Mouse (Mus musculus) intestine, embryonic 15.5 days (tissue): ENCODE data around the gene Sfrp2. TPM values are rescaled to one million over a fixed set of nuclear protein-coding genes. Genes with fewer than 3 reads are reported as not detected.

ENCODE experiments used
- ATAC-seq: fragments of 200-750 bp; cut with Nextera tagmentation; 2 replicates; pipeline ENCODE4 v1.8.0; 2017; ENCODE audit warnings: moderate TSS enrichment, moderate library complexity
- H3K27ac ChIP-seq: fragments of 300-500 bp; sonication (generic); 2 replicates; pipeline ENCODE4 v1.5.1; 2015; ENCODE audit warnings: mild to moderate bottlenecking, inconsistent platforms
- H3K27me3 ChIP-seq: fragments of 300-500 bp; sonication (generic); replicated peaks from 2 replicates; pipeline ENCODE4 v1.6.1; 2015; ENCODE audit warnings: inconsistent platforms
- H3K36me3 ChIP-seq: fragments of 300-500 bp; sonication (generic); 2 replicates; pipeline ENCODE4 v1.6.1; 2015; ENCODE audit warnings: inconsistent platforms
- H3K4me1 ChIP-seq: fragments of 300-500 bp; sonication (generic); replicated peaks from 2 replicates; pipeline ENCODE4 v1.6.1; 2015; ENCODE audit warnings: inconsistent platforms
- H3K4me2 ChIP-seq: fragments of 300-500 bp; sonication (generic); replicated peaks from 2 replicates; pipeline ENCODE4 v1.6.1; 2015; ENCODE audit warnings: mild to moderate bottlenecking, inconsistent platforms
- H3K4me3 ChIP-seq: fragments of 300-500 bp; sonication (generic); replicated peaks from 2 replicates; pipeline ENCODE4 v1.5.1; 2015; ENCODE audit warnings: inconsistent platforms
- H3K9ac ChIP-seq: fragments of 300-500 bp; sonication (generic); 2 replicates; pipeline ENCODE4 v1.6.1; 2015; ENCODE audit warnings: inconsistent platforms
- H3K9me3 ChIP-seq: fragments of 300-500 bp; sonication (generic); 2 replicates; pipeline ENCODE4 v1.6.1; 2016; ENCODE audit warnings: inconsistent platforms
- WGBS: fragments of 180-500 bp; shearing (Covaris S2); methylation state at CpG from one replicate; pipeline ENCODE4 v1.1.7; 2015; 5-methylcytosine and 5-hydroxymethylcytosine counted together
- polyA plus RNA-seq: library from polyadenylated mRNA; unstranded; fragments of >200 nt; fragmentation: Nextera tagmentation; extraction: Ambion mirVana; gene quantifications from 2 replicates; pipeline ENCODE4 v1.2.1, GENCODE M21; 2015

Sfrp2 gene
- polyA plus RNA-seq, 1 experiment from 2014 or later = 109 TPM

DNA sequence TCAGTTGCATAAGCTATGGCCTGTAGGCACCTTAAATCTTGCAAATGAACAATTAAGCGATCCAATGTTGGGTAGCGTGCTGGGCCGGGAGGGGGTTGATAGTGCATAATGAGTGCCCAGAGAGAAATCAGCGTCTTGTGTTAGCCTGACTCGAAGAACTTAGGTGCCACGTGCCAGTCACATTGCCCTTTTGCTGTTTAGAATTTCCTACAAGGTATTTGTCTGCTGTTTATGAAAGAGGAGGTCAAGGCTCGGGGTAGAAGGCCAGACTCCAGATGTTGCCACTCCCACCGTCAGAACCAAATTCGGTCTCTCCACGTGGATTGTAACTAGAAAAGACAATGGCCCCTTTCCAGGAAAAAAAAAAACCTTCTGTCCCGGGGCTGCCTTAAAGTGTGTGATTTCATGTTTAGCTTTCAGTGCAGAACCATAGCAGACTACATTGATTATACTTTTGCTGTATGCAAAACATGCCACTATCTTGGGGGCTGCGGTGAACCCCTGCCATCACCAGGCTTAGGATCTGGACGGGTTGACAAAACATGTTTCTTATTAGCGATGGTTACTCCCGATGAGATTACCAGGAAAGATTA lies 11.0 kb upstream of the Sfrp2 start:
- 71% methylated on average over 15 of the region's 15 CpGs for WGBS
- H3K9me3 ChIP-seq = no peaks in the 10 kb centered on the region
- ATAC-seq = no peak
- H3K4me1 ChIP-seq = no peaks in the 10 kb centered on the region
- H3K9ac ChIP-seq = no peak overlapping the region
- H3K27ac ChIP-seq = no peak overlapping the region
- H3K4me2 ChIP-seq = no peak overlapping the region
- H3K36me3 ChIP-seq = no peaks in the 10 kb centered on the region
- H3K4me3 ChIP-seq = no peak overlapping the region
- no peaks in the 10 kb centered on the region for H3K27me3 ChIP-seq

DNA sequence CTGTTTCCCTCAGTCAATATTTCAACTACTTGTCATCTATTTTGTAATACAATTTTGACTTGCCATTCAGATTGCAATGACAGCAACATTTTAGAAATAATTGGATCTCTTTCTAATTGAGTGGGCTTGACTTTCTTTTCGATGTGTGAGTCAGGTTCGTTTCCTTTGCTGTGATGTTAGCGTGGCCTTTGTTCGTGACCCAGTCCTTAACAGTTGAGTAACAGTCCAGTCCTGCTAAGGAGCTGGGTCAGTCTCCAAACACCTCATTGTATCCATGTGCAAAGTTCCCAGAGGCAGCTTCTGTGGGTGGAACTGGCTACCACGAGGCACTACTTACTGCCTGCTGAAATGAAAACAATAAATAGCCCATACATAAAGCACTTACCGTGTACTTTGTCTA lies 10.5 kb upstream of the Sfrp2 start:
- Histone ChIP-seq H3K4me2 (no peak overlapping the region), H3K36me3 (no peaks in the 10 kb centered on the region), H3K9ac (no peak overlapping the region), H3K4me3 (no peak overlapping the region), H3K27ac (no peak overlapping the region), H3K9me3 (no peaks in the 10 kb centered on the region), H3K27me3 (no peaks in the 10 kb centered on the region), H3K4me1 (no peaks in the 10 kb centered on the region)
- ATAC-seq = no peak
- WGBS = 86% methylated on average over 6 of the region's 6 CpGs

DNA sequence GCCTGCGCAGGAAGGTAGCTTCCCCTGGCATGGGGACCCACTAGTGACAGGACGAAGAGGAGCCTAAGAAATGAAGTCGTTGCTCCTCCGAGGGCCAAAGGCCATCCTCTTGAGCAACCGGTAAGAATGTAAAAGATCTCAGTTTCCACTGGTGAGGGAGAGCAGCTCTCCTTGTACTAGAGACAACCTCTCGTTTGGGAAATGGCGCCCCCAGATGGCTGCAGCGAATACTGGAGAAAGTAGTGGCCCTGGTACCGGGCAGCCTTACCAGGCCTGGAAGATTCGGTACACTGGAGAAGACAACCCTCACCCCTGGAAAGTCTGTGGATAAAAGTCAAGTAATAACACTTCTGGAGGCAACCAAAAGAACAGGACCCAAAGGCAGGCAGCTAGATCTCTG lies 3.8 kb upstream of the Sfrp2 start:
- H3K4me3 ChIP-seq = no peak overlapping the region
- peaks cover 14% of the 10 kb centered on the region for H3K4me1 ChIP-seq
- no peak for ATAC-seq
- H3K27ac ChIP-seq = no peak overlapping the region
- no peak overlapping the region for H3K9ac ChIP-seq
- no peaks in the 10 kb centered on the region for H3K36me3 ChIP-seq
- peaks cover 15% of the 10 kb centered on the region for H3K27me3 ChIP-seq
- H3K4me2 ChIP-seq = no peak overlapping the region
- no peaks in the 10 kb centered on the region for H3K9me3 ChIP-seq
- 75% methylated on average over 10 of the region's 10 CpGs for WGBS

DNA sequence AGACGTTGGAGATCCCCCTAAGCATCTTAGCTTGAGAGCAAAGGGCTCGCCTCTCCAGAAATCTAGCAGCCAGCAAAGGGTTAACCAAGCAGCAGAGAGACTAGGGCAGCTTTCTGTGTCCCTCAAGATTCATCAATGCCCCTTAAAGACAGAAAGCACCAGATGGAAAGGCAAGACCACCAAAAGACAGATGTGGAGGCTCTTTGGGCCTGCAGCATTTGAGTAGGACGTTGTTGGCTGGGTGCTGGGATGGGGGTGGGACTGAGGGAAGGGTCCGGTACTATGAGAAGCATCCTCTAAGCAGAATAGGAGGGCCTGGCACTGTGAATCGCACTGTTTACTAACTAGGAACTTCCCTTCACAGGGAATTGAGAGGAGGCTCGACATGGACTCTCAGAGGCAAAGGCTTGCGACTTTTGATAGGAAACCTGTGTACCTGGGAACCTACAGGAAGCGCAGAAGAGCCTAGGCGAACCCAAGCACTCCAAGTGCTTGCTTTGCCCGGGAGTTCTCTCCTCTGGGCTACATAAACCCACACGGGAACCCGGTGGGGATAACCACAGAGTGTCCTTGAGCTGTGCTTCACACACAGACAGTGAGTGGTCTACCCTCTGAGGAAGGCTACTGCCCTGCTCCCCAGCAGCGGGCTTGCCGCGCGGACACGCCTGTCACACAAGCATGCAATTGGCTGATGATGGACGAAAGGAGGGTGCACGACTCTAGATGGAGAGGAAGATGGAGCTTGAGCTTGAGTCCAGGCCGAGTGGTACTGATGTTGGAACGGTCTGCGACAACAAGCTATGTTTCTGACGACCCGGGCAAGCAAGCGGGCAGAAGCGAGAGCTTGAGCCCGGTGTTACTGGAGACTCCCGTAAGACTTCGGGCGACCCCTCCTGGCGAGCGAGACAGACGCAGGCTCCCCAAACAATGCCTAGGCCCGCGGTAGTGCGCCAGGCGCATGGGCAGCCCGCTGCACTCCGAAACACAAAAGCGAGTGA lies 2.3 kb upstream of the Sfrp2 start:
- Histone ChIP-seq H3K4me2 (peak overlapping the region; percentile 91), H3K4me3 (peak overlapping the region; percentile 38), H3K9me3 (no peaks in the 10 kb centered on the region), H3K4me1 (peaks cover 14% of the 10 kb centered on the region), H3K36me3 (no peaks in the 10 kb centered on the region), H3K27ac (no peak overlapping the region), H3K27me3 (peaks cover 15% of the 10 kb centered on the region), H3K9ac (peak overlapping the region; percentile 32; the same call in 1 of the 2 replicates)
- peak; percentile 85 for ATAC-seq
- WGBS = 6% methylated on average over 40 of the region's 40 CpGs

DNA sequence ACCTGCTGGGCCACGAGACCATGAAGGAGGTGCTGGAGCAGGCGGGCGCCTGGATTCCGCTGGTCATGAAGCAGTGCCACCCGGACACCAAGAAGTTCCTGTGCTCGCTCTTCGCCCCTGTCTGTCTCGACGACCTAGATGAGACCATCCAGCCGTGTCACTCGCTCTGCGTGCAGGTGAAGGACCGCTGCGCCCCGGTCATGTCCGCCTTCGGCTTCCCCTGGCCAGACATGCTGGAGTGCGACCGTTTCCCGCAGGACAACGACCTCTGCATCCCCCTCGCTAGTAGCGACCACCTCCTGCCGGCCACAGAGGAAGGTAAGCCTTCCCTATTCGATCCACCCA lies 577 bp downstream of the Sfrp2 start:
- no peak overlapping the region; the same call in 1 of the 2 replicates for H3K27ac ChIP-seq
- peak overlapping the region; percentile 54 for H3K9ac ChIP-seq
- H3K4me1 ChIP-seq = peaks cover 14% of the 10 kb centered on the region
- no peak; the same call in 1 of the 2 replicates for ATAC-seq
- H3K4me2 ChIP-seq = peak overlapping the region; percentile 97
- H3K27me3 ChIP-seq = peaks cover 15% of the 10 kb centered on the region
- 1% methylated on average over 25 of the region's 25 CpGs for WGBS
- H3K4me3 ChIP-seq = peak overlapping the region; percentile 51
- H3K9me3 ChIP-seq = no peaks in the 10 kb centered on the region
- no peaks in the 10 kb centered on the region for H3K36me3 ChIP-seq

DNA sequence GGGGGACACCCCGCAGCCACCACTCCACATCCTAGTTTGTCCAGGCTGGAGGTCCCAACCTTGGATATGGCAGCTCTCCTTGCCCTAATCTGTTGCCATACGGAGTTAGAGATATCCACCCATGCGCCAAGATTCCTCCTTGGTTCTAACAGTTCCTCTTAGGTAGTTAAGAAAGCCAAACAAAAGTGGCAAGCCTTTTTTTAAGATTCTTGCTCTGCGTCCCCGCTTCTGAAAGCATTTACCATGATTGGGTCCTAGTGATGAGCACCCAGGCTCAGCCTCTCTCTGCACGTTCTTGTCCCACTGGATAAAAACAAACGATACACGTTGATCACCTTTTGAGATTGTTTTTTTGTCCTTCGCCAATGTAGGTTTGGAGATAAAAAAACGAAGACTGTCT lies 1.0 kb downstream of the Sfrp2 start:
- Histone ChIP-seq H3K4me1 (peaks cover 14% of the 10 kb centered on the region), H3K27me3 (peaks cover 15% of the 10 kb centered on the region), H3K9me3 (no peaks in the 10 kb centered on the region), H3K4me3 (peak overlapping the region; percentile 51), H3K4me2 (peak overlapping the region; percentile 97), H3K27ac (no peak overlapping the region), H3K9ac (peak overlapping the region; percentile 54), H3K36me3 (no peaks in the 10 kb centered on the region)
- WGBS = 25% methylated on average over 10 of the region's 10 CpGs
- no peak for ATAC-seq

DNA sequence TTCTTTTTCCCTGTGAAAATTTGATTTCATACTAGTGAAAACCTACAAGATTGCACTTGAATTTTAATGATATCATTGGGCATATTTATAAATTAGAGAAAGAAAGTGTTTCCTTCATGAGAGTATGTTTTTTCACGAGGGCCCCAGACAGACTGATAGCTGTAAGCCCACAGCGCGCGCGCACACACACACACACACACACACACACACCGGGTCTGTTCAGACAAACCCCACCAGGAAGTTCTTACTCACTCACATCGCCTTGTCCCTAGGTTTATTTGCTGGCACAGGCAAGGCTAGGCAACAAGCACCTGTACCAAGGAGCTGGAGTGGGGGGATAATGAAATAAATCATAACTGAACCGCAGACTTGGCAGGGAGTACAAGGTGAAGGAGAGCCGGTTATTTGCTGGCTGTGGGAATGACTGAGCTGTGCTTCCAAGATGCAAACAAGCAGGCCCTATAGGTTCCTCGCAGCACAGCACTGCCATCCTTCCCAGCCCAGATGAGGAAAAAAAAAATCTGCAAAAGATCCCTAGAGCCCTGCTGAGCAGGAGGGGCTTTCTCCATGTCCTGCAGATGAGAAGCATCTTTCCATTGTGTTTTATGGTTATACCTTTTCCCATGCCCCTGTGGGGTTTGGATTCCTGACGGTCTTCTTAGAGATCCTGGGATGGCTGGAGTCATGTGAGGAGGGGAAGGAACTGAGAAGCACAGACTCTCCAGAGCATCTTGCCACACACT lies 2.3 kb downstream of the Sfrp2 start:
- peaks cover 15% of the 10 kb centered on the region for H3K27me3 ChIP-seq
- WGBS = 49% methylated on average over 11 of the region's 11 CpGs
- ATAC-seq = no peak
- no peaks in the 10 kb centered on the region for H3K36me3 ChIP-seq
- no peaks in the 10 kb centered on the region for H3K9me3 ChIP-seq
- no peak overlapping the region for H3K27ac ChIP-seq
- H3K4me2 ChIP-seq = peak overlapping the region; percentile 33
- no peak overlapping the region for H3K4me3 ChIP-seq
- peaks cover 14% of the 10 kb centered on the region for H3K4me1 ChIP-seq
- no peak overlapping the region for H3K9ac ChIP-seq

DNA sequence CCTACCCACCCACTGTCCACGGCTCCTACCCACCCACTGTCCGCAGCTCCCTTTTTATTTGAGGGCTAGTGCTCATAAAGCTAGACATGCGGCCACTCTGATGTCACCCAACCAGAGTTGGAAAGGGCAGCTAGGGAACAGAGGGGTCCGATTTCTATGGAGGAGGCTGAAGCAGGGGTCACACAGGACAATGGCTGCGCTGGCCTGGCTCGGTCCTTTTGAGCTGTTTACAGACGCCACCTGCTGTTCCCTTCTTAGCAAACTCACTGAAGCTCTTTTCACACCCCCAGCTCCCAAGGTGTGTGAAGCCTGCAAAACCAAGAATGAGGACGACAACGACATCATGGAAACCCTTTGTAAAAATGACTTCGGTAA lies 2.9 kb downstream of the Sfrp2 start:
- H3K27ac ChIP-seq = no peak overlapping the region
- 40% methylated on average over 10 of the region's 10 CpGs for WGBS
- peaks cover 14% of the 10 kb centered on the region for H3K4me1 ChIP-seq
- peaks cover 15% of the 10 kb centered on the region; the same call in 1 of the 2 replicates for H3K27me3 ChIP-seq
- no peak for ATAC-seq
- peak overlapping the region; percentile 33 for H3K4me2 ChIP-seq
- no peak overlapping the region for H3K4me3 ChIP-seq
- H3K9ac ChIP-seq = no peak overlapping the region
- no peaks in the 10 kb centered on the region for H3K9me3 ChIP-seq
- H3K36me3 ChIP-seq = no peaks in the 10 kb centered on the region

DNA sequence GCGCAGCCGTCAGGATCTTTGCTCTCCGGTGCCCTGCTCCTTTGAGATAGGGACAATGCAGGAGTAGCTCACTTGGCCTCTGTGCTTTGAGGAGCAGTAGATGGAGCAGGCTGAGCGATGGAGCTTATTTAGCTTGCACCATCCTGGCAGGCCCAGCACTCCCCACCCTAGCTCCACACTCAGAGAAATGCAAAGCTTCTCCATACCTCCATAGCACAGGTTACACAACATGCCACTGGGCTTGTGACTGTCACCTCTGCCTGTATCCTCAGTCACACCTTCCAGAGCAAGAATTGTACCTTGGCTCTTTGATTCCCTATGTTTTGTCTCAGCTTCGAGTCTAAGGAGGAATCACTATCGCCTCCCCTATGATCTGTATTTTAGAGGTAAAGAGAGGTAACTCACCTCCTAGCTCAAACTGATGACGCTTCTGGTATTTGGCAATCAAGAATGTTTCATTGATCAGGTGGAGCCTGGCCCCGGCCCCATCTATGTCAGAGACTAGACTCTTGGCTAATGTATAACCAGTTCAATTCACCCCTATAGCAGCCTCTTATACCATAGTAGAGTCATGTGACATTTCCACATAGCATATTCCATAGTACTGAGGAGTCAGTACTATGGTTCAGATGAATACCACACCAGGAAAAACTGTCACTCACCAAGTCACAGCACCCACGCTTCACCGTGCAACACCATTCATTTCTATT lies 5.2 kb downstream of the Sfrp2 start:
- Histone ChIP-seq H3K27me3 (peaks cover 5% of the 10 kb centered on the region; the same call in 1 of the 2 replicates), H3K36me3 (no peaks in the 10 kb centered on the region), H3K9me3 (no peaks in the 10 kb centered on the region), H3K27ac (no peak overlapping the region), H3K4me2 (no peak overlapping the region), H3K4me1 (peaks cover 6% of the 10 kb centered on the region), H3K4me3 (no peak overlapping the region), H3K9ac (no peak overlapping the region)
- WGBS = 85% methylated on average over 10 of the region's 10 CpGs
- ATAC-seq = peak; percentile 75

DNA sequence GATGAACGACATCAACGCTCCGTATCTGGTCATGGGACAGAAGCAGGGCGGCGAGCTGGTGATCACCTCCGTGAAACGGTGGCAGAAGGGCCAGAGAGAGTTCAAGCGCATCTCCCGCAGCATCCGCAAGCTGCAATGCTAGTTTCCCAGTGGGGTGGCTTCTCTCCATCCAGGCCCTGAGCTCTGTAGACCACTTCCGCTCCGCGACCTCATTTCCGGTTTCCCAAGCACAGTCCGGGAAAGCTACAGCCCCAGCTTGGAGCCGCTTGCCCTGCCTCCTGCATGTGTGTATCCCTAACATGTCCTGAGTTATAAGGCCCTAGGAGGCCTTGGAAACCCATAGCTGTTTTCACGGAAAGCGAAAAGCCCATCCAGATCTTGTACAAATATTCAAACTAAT lies 7.2 kb downstream of the Sfrp2 start:
- Histone ChIP-seq H3K9ac (no peak overlapping the region), H3K36me3 (no peaks in the 10 kb centered on the region), H3K27me3 (no peaks in the 10 kb centered on the region), H3K4me2 (no peak overlapping the region), H3K4me1 (no peaks in the 10 kb centered on the region; the same call in 1 of the 2 replicates), H3K9me3 (no peaks in the 10 kb centered on the region), H3K4me3 (no peak overlapping the region), H3K27ac (no peak overlapping the region)
- ATAC-seq = no peak
- WGBS = 92% methylated on average over 18 of the region's 18 CpGs

DNA sequence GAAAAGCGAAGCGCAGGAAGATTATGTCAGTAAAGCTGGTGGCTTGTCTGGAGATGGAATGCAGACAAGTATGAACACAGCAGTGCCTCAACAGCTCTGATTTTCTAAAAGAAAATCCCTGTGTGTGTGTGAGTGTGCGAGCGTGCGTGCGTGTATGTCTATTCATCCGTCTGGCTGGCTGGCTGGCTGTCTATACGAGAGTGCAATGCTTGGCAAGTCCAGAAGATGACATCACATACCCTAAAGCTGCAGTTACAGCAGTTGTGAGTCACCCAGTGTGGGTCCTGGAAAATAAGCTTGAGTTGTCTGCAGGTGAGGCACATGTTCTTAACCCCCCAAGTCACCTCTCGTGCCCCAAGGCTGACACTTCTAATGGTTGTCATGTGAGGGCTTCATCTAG lies 9.3 kb downstream of the Sfrp2 start:
- Histone ChIP-seq H3K4me1 (no peaks in the 10 kb centered on the region; the same call in 1 of the 2 replicates), H3K36me3 (no peaks in the 10 kb centered on the region), H3K4me3 (no peak overlapping the region), H3K27me3 (no peaks in the 10 kb centered on the region), H3K4me2 (no peak overlapping the region), H3K9me3 (no peaks in the 10 kb centered on the region), H3K27ac (no peak overlapping the region), H3K9ac (no peak overlapping the region)
- WGBS = 84% methylated on average over 9 of the region's 9 CpGs
- no peak for ATAC-seq
